Comparison of ENCODE assay signal across 8 mouse cellular contexts in the genomic region with DNA sequence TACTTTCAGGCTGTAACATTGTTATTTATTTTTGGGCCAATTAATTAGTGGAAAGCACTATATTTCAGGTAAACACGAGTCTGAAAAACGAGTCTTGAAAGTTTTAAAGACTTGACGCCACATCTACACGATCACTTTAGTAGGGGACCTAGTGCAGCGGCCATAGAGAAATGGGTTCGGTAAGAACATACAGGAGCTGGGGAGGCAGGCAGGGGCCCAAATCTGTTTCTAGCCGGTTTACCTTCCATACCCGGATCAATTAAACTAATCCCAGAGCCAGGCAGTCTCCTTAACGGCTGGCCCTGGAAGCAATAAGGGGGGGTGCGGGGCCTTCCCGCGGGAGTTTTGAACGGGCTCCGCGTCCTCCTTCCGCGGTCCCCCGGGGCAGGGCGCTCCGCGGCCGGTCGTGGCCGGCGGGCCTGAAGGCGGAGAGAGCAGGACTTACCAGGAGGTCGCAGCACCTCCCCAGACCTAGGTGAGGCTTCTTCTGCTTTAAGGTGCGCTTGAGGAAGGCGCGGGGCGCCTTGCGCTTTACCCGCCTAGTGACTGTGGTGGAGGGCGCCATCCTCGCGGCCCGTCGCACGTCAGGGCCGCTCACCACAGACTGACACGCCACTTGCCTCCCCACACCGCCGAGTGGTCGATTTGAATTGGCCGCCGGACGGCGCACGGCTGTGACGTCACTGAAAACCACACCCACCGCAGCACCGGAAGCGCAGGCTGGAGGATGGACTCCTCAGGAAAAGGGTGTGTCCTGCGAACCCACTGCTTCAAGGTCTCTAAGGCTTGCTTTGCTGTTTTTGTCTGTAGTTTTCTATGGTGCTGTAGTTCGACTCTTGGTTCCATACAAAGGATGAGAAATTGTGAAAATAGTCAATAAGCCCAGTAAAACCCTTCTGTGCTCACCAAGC. TPM values are rescaled to one million over a fixed set of nuclear protein-coding genes. Genes with fewer than 3 reads are reported as not detected.
DNase-seq lines count a peak whose midpoint lies in the region; ATAC-seq lines count a peak whose summit lies in the region.

A gene (minus strand): TSS at position 645 of the 911 bp plus-strand sequence.

- no peak within 1 kb of the TSS for H3K27ac ChIP-seq in hindbrain, embryonic 16.5 days (ENCODE audit: low read depth, low read length)
- peak within 1 kb of the TSS; percentile 29; the same call in 1 of the 2 replicates for H3K27ac ChIP-seq in macrophage

- H3K36me3 ChIP-seq in hindbrain, embryonic 16.5 days (ENCODE audit: control insufficient read depth, insufficient read depth, low read length): no peaks in the 10 kb centered on the region
- H3K36me3 ChIP-seq in macrophage (ENCODE audit: inconsistent target): no peaks in the 10 kb centered on the region

- peak; percentile 100 for ATAC-seq in hindbrain, embryonic 16.5 days

- H3K79me2 ChIP-seq in macrophage (ENCODE audit: inconsistent target): peaks cover 24% of the 10 kb centered on the region

- WGBS in hindbrain, embryonic 16.5 days: 1% methylated on average over 51 of the region's 55 CpGs
- WGBS in macrophage (ENCODE audit: missing documents): 2% methylated on average over 55 of the region's 55 CpGs

- H3K9me3 ChIP-seq in hindbrain, embryonic 16.5 days (ENCODE audit: control insufficient read depth, low read length): no peaks in the 10 kb centered on the region

- H3K4me1 ChIP-seq in hindbrain, embryonic 16.5 days (ENCODE audit: control insufficient read depth, insufficient read depth, low read depth, low read length): no peaks in the 10 kb centered on the region; the same call in 1 of the 2 replicates

- DNase-seq in T-cell, adult 2 months (ENCODE audit: low spot score): peak; percentile 95
- DNase-seq in cerebellum, postnatal 36 days: peak; percentile 71 to 78
- peak; percentile 66 for DNase-seq in gastrocnemius, adult 18-20 months (ENCODE audit: low spot score)
- peak; percentile 82 to 87 for DNase-seq in left cerebral cortex, adult 18-20 months (ENCODE audit: low spot score in 2 of 2)
- DNase-seq in right cerebral cortex, adult 18-20 months: peak; percentile 80
- DNase-seq in urinary bladder, postnatal 10 days (ENCODE audit: low spot score): peak; percentile 38

- H3K9ac ChIP-seq in hindbrain, embryonic 16.5 days (ENCODE audit: low read depth, low read length): peak within 1 kb of the TSS; percentile 73

- peak within 1 kb of the TSS; percentile 98 for H3K4me2 ChIP-seq in hindbrain, embryonic 16.5 days (ENCODE audit: low read length)

- peak within 1 kb of the TSS; percentile 84 for H3K4me3 ChIP-seq in hindbrain, embryonic 16.5 days (ENCODE audit: low read length)
- H3K4me3 ChIP-seq in macrophage (ENCODE audit: inconsistent target): peak within 1 kb of the TSS; percentile 61

- no peaks in the 10 kb centered on the region for H3K27me3 ChIP-seq in hindbrain, embryonic 16.5 days (replicated peaks; ENCODE audit: control insufficient read depth, insufficient read depth, low read length)

RNA-seq across cellular contexts. Expression of the gene that starts here (rescaled TPM):
- under 1 TPM; 0.24 to 0.68 TPM for total RNA-seq in gastrocnemius, adult 18-20 months (2021)
- polyA plus RNA-seq in hindbrain, embryonic 16.5 days (2015; fragmentation: Nextera tagmentation; extraction: Ambion mirVana): 17.1 and 17.5 TPM in 2 replicates
- total RNA-seq in left cerebral cortex, adult 18-20 months (2021): 1 to 10 TPM; 2.3 to 2.4 TPM
- 1 to 10 TPM in 10 of 26 experiments, under 1 TPM in 15, not detected in 1; 0.25 to 4.2 (median 0.98) TPM for total RNA-seq in macrophage (2018; cell fraction: chromatin; rRNA removed)
- 1 to 10 TPM in 23 of 26 experiments, under 1 TPM in 3; 0.76 to 1.9 (median 1.3) TPM for total RNA-seq in macrophage (2018; cell fraction: cytosol; rRNA removed)
- total RNA-seq in macrophage (2018; cell fraction: nucleus; rRNA removed): 1 to 10 TPM in 10 of 26 experiments, under 1 TPM in 13, not detected in 3; 0.19 to 3.9 (median 0.88) TPM
- 0.87 to 3.5 TPM (median 1.0 TPM) in 3 replicates for polyA plus RNA-seq in macrophage (2018)

Comparison
In these comparisons a context has a peak if more than half of its experiments do, and no peak if none do; other contexts are left out.
1. Peak in DNase-seq in gastrocnemius, adult 18-20 months; RNA of the gene not detected or under 1 TPM.
2. DNase-seq: peak in every context shown above with its lines; median percentile 95 in T-cell, adult 2 months; 84 in left cerebral cortex, adult 18-20 months; 80 in right cerebral cortex, adult 18-20 months; 74 in cerebellum, postnatal 36 days; 66 in gastrocnemius, adult 18-20 months; 38 in urinary bladder, postnatal 10 days.